Mouse (Mus musculus): ENCODE measurements around the gene Trim24.
"Not testable (repeated sequence)": the region's sequence is repeated elsewhere in the genome, so short reads cannot be mapped to it uniquely, and the experiment has no call there.

The Trim24 gene

DNA sequence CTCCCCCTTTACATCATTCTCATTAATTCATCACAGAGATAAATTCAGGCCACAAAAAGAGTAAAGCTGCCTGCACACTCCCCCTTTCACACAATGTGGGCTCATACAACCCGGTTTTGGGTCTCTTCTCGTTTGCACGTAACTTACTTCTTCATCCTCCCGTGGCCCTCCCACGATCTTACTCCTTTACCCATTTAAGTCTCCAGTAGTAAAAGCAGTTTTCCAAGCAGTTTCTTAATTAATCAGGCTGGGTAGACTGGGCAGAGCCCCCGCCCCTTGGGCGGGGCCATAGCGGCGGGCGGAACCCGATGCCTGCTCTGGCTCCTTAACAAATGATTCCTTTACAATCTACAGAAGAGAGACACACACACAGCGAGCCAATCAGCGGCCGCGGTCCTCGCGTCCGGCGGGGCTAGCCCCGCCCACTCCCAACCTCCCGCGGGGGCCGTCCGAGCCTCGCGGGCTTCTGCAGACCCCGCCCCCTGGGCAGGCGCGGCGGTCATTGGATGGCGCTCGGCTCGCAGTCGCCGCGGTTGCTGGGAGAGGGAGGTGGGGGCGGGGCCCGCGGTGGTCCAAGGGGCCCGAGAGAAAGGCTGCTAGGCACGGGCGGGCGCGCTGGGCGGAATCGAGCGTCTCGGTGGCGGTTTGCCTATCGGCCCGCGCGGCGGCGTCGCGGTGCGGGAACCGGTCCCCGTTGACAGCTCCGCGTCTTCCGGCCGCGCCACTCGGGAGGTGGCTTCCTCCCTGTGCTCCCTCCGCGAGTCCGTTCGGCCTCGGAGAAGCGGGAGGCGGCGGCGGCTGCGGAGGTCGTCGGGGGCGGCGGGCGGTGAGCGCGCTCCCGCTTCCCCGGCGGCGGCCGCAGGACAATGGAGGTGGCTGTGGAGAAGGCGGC lies at the start of gene Trim24:
TSS of gene Trim24 (plus strand) at position 567 of the 892 bp plus-strand sequence.
- peak; percentile 93 for DNase-seq (ENCODE audit: low spot score)

DNA sequence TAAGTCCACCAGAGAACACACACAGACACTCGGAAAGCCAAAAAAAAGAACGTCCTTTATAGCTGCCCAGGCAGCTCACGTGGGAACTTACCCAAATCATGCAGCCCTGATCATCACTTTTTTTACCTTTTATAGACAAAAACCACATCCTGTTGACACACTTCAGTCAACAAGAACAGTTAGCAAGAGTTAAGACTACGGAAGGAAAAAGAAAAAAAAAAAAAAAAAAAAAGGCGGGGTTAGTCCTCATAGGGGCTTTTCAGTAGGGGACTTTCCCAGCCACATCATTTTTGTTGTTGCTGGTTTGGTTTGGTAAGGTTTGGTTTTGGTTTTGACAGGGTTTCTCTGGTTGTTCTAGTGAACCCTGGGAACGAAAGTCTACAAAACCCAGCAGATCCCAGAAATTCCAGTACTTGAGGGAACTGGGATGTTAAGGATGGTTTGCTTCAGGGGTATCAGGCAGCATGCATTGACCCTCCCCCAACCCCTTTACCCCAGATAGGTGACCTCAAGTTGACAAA lies 49.0 kb upstream of the Trim24 start:
- DNase-seq (ENCODE audit: low spot score) = no peak

DNA sequence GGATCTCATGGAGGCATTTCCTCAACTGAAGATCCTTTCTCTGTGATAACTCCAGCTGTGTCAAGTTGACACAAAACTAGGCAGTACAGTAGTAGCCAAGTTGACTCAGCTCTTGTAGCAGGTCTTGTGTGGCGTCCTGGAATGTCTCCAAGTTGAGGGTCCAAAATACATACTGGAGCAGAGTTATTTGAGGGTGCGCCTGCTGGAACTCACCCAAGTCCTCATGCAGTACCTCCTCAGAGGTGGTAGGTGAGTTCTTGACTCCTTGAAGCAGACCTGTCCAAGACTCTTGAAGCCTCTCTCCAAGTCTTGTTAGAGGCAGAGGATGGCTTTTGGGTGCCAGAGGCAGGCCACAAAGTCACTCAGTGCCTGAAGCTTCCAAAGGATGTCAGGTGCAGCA lies 48.2 kb upstream of the Trim24 start:
- no peak for DNase-seq (ENCODE audit: low spot score)

DNA sequence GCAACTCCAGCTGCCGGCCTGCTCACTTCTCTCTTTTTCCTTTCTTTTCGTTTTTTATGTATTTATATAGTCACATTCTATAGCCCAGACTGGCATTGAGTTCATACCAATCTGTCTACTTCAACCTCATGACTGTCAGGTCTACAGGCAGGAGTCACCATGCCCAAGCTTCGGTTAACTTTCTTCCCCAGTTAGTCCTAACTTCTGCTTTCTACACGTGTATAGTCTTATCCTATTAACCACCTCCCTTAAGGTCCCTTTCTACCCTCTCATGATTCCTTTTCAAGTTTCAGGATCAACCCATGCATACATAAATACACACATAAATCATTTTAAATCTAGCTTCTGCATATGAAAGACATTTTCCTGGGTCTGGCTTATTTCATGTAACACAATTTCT lies 46.9 kb upstream of the Trim24 start:
- DNase-seq (ENCODE audit: low spot score) = no peak

DNA sequence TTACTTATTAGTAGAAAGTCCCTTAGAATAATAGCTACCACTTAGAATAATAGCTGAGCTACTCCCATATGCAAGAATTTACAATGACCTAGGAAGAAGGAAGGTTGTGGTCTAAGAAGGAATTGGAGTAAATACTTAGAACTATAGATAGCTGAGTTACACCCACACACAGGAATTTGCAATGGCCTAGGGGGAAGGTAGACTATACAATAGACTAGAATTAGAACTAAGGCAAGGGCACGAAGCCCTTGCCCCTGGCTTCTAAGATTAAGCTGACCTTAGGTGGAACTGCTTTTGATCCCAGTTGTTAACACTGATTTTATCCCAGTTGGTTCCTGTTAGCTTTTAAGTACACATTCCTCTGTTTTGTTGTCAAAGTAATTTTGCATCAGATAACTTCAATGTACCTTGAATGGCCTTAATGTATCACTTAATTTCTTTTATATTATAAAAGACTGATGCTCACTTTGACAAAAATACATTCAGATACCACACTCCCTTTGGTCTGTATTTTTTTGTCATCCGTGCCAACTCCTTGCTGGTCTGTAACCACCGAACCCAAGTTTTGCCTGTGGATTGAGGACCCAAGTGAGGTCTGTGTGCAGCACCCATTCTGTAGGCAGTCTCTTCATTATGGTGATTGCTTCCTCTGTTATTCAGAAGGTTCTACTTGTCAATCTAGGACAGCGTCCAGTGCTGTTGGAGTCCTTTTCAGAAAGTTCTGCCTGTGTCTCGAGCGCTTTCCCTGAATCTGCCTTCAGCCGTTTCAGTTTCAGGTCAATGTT lies 45.1 kb upstream of the Trim24 start:
- not testable (repeated sequence) for DNase-seq (ENCODE audit: low spot score)

DNA sequence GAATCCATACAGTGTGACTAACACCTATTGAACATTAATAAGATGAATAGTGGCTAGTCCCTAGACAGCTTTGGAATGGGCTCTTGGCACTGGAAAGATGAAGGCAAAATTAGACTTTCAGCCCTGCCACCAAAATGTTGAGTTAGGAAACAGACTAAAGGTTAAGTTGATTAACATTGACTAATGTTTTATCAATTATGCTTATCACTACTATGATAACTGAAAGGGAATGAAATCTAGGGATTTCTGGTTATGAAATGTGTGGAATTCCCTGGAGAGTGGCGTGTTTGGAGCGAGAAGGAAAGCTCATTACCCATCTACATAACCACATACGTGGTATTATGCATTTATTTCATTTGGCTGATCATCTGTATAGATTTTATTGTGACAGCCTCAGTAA lies 41.7 kb upstream of the Trim24 start:
- no peak for DNase-seq (ENCODE audit: low spot score)

DNA sequence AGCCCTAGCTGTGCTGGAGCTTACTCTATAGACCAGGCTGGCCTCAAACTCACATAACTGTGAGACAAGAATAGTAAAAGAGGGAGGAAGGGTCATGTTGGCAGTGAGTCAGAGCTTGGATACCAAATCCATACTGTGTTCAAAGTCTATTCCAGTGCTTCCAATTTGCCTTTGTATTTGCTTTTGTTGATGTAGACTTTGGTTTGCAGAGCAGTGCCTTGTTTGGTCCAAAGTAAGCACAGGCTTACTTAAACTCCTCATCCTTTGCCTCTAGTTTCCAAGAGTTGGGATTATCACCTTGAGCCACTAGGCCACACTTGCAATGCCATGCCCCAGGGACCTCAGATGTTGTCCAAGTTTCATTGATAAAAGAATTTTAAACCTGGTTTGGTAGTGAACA lies 41.0 kb upstream of the Trim24 start:
- DNase-seq (ENCODE audit: low spot score) = no peak

DNA sequence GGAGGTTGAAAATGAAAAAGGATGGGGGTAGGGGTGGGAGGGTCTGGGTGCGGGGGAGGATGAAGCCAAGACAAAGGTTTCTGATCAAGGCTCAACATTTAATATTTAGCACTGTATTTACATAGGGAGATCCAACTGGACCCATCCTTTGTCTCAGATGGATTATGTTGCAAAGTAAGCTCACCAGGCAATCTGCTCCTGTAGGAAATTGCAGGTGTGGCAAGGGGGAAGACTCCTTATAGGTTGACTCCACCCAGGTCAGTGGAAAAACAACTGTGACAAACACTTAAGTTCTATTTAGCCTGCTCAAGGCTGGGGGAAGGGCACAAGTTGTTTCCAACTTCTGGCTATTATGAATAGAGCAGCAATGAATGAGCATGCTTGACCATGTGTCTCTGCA lies 36.9 kb upstream of the Trim24 start:
- DNase-seq (ENCODE audit: low spot score) = no peak

DNA sequence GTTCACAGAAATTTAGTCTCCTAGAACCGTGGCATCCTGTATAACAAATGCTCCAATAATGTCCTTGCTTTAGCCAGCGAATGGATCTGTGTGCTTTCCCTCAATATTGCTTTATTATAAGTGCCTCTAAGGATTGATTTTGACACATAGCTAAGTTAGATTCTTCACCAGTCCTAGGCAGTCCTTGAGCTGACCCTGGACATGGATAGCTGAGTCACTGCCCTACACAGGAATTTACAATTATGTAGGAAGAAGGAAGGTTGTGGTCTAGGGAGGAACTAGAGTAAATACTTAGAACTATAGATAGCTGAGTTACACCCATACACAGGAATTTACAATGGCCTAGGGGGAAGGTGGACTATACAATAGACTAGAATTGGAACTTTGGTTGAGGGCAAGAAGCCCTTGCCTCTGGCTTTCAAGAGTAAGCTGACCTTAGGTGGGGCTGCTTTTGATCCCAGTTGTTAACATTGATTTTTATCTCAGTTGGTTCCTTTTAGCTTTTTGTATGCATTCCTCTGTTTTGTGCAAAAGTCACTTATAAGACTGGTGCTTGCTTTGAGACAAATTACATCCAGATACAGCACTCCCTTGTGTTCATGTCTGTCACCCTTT lies 33.6 kb upstream of the Trim24 start:
- not testable (repeated sequence) for DNase-seq (ENCODE audit: low spot score)

DNA sequence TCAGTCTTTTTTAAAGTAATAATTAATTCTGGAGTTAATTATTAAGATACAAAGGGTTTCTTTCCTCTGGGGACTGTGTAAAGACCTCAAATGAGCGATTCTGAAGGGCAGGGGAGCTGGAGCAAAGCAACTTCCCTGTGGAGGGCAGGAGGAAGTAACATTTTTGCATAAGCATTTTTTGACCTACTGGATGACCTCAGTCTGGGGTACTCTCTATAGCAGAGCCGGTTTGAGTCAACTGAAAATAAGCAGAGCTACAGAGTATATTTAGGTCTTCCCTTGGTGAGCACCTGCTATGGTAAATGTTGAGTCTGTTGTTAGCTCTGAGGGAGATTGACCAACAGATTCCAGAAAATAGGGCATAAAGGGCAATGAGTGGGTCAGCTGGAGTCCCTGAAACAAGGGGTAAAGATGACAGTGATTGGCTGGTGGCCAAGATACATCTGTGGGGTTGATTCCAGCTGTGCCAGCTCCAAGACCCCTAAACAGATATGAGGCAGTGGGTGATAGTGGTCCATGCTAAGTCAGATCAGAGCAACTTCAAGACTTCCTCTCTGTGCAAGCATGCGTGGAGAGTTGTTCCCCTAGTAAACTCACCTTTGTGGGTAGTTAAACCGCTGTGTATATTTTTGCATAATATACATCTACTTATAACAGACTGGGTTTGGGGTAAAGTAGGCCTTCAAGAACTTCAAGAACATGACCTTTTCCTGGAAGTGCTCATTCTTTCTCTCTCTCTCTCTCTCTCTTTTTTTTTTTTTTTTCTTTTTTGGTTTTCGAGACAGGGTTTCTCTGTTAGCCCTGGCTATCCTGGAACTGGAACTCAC lies 27.6 kb upstream of the Trim24 start:
- no peak for DNase-seq (ENCODE audit: low spot score)

DNA sequence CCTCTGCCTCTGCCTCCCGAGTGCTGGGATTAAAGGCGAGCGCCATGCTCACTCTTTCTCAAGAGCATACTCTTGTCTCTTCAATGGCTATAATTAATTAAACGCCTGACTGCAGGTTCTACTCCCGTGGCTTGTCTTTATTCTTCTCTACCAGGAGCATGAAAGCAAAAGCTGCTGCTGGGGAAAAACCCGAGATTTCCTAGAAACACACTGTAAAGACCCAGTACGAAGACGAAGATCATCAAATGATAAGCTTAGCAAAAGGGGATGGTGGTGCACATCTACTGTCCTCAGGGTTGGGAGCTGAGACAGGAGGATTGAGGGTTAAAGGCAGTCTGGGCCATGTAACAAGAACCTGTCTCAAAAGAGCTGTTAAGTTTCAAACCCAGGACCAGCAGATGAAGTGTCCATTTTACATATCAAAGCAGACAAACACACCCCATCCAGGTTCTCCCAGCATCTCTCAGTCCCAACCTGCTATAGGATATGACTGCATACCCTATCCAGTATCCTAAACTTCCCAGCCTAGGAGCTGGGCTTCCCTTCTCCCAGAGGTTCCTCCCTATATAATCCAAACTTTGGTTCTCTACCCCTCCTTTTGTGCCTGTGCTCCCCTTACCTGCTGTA lies 26.9 kb upstream of the Trim24 start:
- DNase-seq (ENCODE audit: low spot score) = no peak

DNA sequence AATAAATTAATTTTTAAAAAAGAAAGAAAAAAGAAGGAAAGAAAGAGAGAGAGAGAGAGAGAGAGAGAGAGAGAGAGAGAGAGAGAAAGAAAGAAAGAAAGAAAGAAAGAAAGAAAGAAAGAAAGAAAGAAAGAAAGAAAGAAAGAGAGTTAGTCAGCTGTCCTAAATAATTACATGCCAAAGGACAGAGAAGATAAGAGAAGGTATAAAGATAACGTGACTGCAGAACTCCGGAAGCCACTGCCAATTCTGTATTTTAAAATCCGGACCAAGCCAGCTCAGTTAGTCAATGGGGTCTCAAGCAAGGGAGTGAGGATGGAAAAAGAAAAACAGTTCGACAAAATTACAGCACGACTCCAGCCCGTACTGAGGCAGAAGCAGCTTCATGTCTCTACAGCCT lies 25.7 kb upstream of the Trim24 start:
- DNase-seq (ENCODE audit: low spot score) = not testable (repeated sequence)

DNA sequence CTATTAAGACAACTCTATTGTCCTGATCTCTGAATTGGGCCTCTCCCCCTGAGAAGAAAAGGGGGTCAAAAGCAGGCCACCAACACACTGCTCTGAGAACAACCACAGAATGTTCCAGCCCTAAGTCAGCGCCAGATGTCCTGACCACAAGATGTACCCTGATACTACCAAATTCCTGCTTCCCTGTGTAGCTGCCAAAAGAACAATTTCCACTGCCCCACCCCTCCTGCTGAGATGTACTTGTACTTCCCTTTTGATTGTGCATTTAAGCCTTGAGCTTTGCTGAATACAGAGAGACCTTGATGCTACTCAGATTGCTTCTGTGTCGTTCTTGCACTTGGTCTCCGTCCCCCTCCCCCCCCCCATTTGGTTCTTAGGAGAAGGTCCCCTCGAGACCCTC lies 23.1 kb upstream of the Trim24 start:
- DNase-seq (ENCODE audit: low spot score) = not testable (repeated sequence)

DNA sequence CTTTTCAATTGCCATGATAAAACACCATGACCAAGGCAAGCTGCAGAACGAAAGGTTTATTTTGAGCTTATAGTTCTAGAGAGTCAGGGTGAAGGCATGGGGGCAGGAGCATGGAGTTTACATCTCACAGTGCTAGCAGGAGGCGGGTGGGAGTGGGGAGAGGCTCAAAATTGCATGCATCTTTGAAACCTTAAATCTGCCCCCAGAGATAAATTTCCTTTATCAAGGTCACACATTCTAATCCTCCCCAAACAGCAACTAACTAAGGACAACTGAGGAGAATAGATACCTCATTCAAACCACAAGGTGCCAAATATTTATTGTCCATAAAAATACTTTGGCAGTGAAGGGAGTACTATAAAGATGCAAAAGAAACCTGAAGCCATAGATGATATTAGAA lies 19.3 kb upstream of the Trim24 start:
- no peak for DNase-seq (ENCODE audit: low spot score)

DNA sequence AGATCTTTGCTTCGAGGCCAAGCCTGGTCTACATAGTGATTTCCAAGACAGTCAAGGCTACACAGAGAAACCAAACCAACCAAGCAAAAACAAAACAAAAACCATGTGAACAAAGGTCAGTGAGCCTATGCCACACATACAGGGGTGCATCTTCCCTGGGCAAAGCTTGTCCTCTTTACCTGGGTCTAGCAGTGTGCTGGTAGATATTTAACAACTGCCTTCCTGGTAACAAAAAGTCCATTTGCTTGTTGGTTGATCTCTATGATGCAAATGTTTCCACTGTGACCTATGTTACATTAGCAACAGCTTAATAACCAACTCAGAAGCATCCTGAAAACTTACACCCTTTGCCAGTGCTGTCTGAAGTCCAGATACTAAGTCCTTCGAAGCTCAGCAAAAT lies 17.3 kb upstream of the Trim24 start:
- no peak for DNase-seq (ENCODE audit: low spot score)

DNA sequence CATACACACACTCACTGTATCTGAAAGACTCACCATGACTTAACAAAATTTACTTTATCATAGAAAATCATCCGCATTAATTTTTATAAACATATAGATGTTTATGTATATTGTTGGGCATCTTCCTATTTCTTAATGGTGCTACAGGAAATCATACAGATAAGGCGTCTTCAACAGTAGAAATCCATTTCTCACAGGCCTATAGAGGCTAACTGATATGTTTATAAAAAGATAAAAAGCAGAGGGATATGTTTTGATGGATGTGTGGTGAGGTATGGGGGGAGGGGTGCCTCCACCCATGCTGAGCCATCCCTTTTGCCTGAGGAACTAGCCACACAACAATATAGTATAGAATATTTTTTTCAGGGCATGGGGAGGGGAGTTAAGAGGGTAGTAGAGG lies 15.2 kb upstream of the Trim24 start:
- no peak for DNase-seq (ENCODE audit: low spot score)

DNA sequence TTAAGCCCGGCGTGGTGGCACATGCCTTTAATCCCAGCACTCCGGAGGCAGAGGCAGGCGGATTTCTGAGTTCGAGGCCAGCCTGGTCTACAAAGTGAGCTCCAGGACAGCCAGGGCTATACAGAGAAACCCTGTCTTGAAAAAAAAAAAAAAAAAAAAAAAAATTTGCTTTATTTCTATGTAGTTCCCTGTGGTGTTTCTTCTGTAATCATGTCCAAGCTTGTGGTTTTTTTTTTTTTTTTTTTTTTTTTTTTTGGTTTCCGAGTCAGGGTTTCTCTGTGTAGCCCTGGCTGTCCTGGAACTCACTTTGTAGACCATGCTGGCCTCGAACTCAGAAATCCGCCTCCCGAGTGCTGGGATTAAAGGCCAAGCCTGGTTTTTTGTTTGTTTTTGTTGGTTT lies 14.3 kb upstream of the Trim24 start:
- DNase-seq (ENCODE audit: low spot score) = not testable (repeated sequence)

DNA sequence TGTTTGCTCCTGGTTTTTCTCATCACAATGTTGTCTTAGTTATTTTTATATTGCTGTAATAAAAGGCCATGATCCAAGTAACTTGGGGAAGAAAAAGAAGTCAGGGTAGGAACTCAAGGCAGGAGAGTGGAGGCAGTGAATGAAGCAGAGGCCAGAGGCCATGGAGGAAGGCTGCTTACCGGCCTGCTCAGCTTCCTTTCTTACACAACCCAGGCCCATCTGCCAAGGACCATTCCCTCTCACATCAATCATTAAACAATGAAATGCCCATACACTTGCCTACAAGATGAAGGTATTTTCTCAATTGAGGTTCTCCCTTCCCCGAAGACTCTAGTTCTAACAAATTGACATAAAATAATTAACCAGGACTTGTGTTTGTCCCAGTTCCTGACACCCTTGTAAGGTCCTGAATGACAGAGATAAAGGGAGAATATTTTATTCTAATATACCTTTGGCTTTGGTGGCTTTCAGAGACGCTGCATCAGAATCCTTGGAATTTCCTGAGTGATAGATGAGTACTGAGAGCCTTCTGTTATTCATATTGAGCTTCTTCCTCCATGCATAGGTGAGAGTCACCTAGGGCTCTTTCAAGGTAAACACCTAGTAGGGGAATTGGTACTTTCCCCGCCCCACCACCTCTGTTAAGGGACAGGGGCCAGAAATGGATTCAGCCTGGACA lies 13.3 kb upstream of the Trim24 start:
- no peak for DNase-seq (ENCODE audit: low spot score)

DNA sequence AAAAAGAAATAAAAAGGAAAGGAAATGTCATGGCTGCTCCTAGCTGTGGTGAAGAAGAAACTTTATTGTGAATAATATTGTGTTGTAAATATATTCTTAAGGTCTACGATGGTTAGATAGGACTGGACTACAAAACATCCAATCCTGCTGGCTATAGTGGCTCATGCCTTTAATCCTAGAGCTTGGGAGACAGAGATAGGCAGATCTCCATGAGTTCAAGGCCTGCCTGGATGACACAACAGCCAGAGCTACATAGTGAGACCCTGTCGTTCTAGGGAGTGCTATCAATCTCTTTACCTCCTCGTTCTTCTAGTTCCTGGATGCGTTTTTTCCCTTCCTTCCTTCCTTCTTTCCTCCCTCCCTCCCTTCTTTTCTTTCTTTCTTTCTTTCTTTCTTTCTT lies 12.5 kb upstream of the Trim24 start:
- DNase-seq (ENCODE audit: low spot score) = no peak

DNA sequence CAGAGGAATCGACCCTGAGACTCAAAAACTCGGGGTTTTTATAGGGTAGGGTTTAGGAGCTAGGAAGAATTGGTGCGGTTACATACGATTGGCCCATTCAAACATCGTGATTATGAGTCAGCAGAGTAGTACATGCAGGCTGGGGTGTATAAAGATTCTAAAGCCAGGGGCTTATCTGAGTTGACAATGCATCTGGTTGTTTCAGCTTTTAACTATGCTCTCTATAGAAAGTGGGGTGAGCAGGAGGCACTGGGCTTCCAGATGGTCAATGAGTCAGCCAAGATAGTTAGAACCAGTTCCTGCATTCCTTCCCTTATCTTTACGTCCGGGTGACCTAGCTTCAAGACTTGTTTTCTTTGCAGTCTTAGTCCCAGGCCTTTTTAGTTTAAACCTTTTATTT lies 7.7 kb upstream of the Trim24 start:
- DNase-seq (ENCODE audit: low spot score) = no peak
